Mouse (Mus musculus): Measurements from ENCODE around the gene Rapgef5.

The Rapgef5 gene

GRCm38 (mm10) chr12:117664644-117665043 is 148.4 kb downstream of the Rapgef5 start:
- no peak for ATAC-seq (ENCODE audit: insufficient number of reproducible peaks, low FRiP score, low TSS enrichment)

GRCm38 (mm10) chr12:117666391-117666790 is 150.1 kb downstream of the Rapgef5 start:
- no peak for ATAC-seq (ENCODE audit: insufficient number of reproducible peaks, low FRiP score, low TSS enrichment)

- ATAC-seq (ENCODE audit: insufficient number of reproducible peaks, low FRiP score, low TSS enrichment) = no peak
Measured at GRCm38 (mm10) chr12:117669610-117670400, 153.5 kb downstream of the Rapgef5 start.

- ATAC-seq (ENCODE audit: insufficient number of reproducible peaks, low FRiP score, low TSS enrichment) = no peak
Measured at GRCm38 (mm10) chr12:117673188-117673587, 156.9 kb downstream of the Rapgef5 start.

GRCm38 (mm10) chr12:117674511-117674910 is 158.2 kb downstream of the Rapgef5 start:
- ATAC-seq (ENCODE audit: insufficient number of reproducible peaks, low FRiP score, low TSS enrichment) = no peak

GRCm38 (mm10) chr12:117676265-117676664 is 160.0 kb downstream of the Rapgef5 start:
- ATAC-seq (ENCODE audit: insufficient number of reproducible peaks, low FRiP score, low TSS enrichment) = no peak

- ATAC-seq (ENCODE audit: insufficient number of reproducible peaks, low FRiP score, low TSS enrichment) = no peak
Measured at GRCm38 (mm10) chr12:117678916-117679315, 162.6 kb downstream of the Rapgef5 start.

GRCm38 (mm10) chr12:117679795-117680194 is 163.5 kb downstream of the Rapgef5 start:
- ATAC-seq (ENCODE audit: insufficient number of reproducible peaks, low FRiP score, low TSS enrichment) = no peak

- ATAC-seq (ENCODE audit: insufficient number of reproducible peaks, low FRiP score, low TSS enrichment) = no peak
Measured at GRCm38 (mm10) chr12:117681273-117681672, 165.0 kb downstream of the Rapgef5 start.

- no peak for ATAC-seq (ENCODE audit: insufficient number of reproducible peaks, low FRiP score, low TSS enrichment)
Measured at GRCm38 (mm10) chr12:117683377-117683776, 167.1 kb downstream of the Rapgef5 start.

GRCm38 (mm10) chr12:117683984-117684383 is 167.7 kb downstream of the Rapgef5 start:
- no peak for ATAC-seq (ENCODE audit: insufficient number of reproducible peaks, low FRiP score, low TSS enrichment)

- ATAC-seq (ENCODE audit: insufficient number of reproducible peaks, low FRiP score, low TSS enrichment) = no peak
Measured at GRCm38 (mm10) chr12:117684788-117685187, 168.5 kb downstream of the Rapgef5 start.

- no peak for ATAC-seq (ENCODE audit: insufficient number of reproducible peaks, low FRiP score, low TSS enrichment)
Measured at GRCm38 (mm10) chr12:117685336-117685735, 169.1 kb downstream of the Rapgef5 start.

- no peak for ATAC-seq (ENCODE audit: insufficient number of reproducible peaks, low FRiP score, low TSS enrichment)
Measured at GRCm38 (mm10) chr12:117686732-117687131, 170.5 kb downstream of the Rapgef5 start.

- ATAC-seq (ENCODE audit: insufficient number of reproducible peaks, low FRiP score, low TSS enrichment) = peak; percentile 90
Measured at GRCm38 (mm10) chr12:117688655-117689548, 172.6 kb downstream of the Rapgef5 start.

GRCm38 (mm10) chr12:117691336-117691735 is 175.1 kb downstream of the Rapgef5 start:
- no peak for ATAC-seq (ENCODE audit: insufficient number of reproducible peaks, low FRiP score, low TSS enrichment)

- ATAC-seq (ENCODE audit: insufficient number of reproducible peaks, low FRiP score, low TSS enrichment) = no peak
Measured at GRCm38 (mm10) chr12:117692775-117693174, 176.5 kb downstream of the Rapgef5 start.

- no peak for ATAC-seq (ENCODE audit: insufficient number of reproducible peaks, low FRiP score, low TSS enrichment)
Measured at GRCm38 (mm10) chr12:117699950-117700665, 183.8 kb downstream of the Rapgef5 start.

GRCm38 (mm10) chr12:117700927-117701326 is 184.6 kb downstream of the Rapgef5 start:
- no peak for ATAC-seq (ENCODE audit: insufficient number of reproducible peaks, low FRiP score, low TSS enrichment)

GRCm38 (mm10) chr12:117702291-117702690 is 186.0 kb downstream of the Rapgef5 start:
- no peak for ATAC-seq (ENCODE audit: insufficient number of reproducible peaks, low FRiP score, low TSS enrichment)

GRCm38 (mm10) chr12:117702928-117703327 is 186.6 kb downstream of the Rapgef5 start:
- no peak for ATAC-seq (ENCODE audit: insufficient number of reproducible peaks, low FRiP score, low TSS enrichment)
